Mouse (Mus musculus) hematopoietic stem cell, adult 5-6 weeks (primary cell): ENCODE measurements at regions not wholly inside any gene's neighbourhood (a gene's known extent, or its start where the extent isn't known, plus 50 kb on each side); places are given as distances from the start of the nearest gene placed in this dataset.

Experiments
- ATAC-seq, 2 experiments: fragments of 125-278 bp in 1 of 2; replicated peaks in 1 of 2; 2 replicates each; pipeline ENCODE4 v1.8.0; 2016 to 2017; ENCODE audit warnings: inconsistent platforms in 2 of 2, mild to moderate bottlenecking in 2 of 2, moderate number of reproducible peaks in 2 of 2, low read depth in 1 of 2, moderate TSS enrichment in 1 of 2; ENCODE audit not compliant: low FRiP score in 2 of 2, poor library complexity in 2 of 2, severe bottlenecking in 2 of 2, insufficient read depth in 1 of 2, low TSS enrichment in 1 of 2

DNA sequence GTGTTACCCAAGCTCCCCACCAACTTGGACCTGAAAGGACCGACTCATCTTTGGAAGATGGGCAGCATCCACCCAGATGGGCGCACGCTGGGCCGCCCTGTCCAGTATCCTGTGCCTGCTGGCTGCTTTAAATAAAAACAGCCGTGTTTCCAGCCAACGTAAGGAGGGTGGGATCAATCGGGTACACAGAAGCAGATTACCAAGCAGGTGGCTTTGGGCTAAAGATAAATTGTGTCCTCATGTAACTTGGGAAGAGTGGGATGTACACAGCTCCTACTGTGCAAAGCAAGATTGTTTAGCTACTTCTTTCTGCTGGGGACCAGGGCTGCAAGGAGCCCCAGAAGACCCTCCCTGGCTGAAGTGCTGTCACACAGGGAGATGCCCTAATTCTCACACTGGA is 310.6 kb upstream of the Dio3 start:
- ATAC-seq = no peak

DNA sequence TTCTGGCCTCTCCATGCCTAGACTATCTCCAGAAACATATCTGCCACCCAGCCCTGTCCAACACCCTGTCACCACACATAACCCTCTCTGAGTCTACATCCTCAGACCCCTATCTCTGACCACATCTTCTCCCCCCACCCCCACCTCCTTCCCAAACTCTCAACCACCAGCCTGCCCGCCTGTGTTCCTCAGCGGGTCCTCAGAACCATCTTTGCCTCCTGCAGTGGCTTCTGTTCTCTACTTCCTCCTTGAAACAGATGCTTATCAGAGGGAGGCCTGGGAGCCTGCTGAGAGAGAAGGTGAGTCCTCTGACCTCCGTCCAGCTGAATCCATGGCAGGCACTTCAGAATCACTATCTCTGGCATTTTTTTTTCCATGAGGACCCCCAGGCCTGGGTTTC is 307.4 kb upstream of the Dio3 start:
- ATAC-seq = peak; percentile 91 to 93

DNA sequence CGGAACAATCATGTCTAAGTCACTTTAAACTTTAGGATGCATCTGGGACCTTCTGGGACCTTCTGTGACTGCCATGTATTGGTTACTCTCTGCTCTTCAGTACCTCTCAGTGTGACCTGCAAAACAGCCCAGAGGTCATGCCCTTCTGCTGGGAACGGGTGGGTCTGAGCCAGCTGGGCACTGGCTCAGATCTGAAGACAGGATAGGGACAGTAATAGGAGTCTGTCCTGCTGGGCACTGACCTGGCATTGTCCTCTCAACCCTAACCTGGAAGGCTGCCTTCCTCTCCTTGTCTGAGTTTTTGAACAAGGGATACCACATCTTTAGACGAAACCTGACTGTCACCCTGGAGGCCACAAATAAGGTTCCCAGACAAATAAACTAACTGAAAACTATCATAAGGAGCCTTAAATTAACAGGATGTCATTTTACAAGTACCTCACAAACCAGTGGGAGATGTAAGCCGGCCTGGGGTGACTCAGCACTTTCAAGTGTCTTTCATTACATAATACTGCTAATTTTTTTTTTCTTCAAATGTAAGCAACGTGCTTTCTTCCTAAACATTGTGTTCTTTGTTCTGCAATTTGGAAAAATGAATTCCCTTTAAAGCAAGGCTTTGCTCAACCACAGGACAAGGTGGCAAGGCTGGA is 306.4 kb upstream of the Dio3 start:
- peak in 1 of 2 experiments; percentile 44; a peak in 3 of 4 replicates for ATAC-seq

DNA sequence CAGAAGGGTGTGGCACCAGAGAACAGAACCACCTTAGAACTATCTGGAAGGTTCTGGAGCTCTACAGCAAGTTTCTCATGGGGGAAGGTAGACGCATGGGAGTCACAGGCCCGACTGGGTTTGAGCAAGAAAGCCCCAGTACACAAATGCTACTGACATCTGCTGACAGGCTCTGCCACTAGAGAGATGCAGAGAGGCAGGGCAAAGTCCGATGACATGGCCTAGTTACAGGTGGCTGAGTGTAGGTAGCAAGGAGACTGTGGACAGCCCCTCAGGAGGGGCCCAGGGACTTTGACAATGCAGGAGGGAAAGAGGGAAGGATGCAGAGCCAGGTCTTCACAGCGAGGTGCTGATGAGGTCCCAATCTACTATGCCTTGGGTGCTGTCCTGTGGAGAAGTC is 305.3 kb upstream of the Dio3 start:
- ATAC-seq = no peak

DNA sequence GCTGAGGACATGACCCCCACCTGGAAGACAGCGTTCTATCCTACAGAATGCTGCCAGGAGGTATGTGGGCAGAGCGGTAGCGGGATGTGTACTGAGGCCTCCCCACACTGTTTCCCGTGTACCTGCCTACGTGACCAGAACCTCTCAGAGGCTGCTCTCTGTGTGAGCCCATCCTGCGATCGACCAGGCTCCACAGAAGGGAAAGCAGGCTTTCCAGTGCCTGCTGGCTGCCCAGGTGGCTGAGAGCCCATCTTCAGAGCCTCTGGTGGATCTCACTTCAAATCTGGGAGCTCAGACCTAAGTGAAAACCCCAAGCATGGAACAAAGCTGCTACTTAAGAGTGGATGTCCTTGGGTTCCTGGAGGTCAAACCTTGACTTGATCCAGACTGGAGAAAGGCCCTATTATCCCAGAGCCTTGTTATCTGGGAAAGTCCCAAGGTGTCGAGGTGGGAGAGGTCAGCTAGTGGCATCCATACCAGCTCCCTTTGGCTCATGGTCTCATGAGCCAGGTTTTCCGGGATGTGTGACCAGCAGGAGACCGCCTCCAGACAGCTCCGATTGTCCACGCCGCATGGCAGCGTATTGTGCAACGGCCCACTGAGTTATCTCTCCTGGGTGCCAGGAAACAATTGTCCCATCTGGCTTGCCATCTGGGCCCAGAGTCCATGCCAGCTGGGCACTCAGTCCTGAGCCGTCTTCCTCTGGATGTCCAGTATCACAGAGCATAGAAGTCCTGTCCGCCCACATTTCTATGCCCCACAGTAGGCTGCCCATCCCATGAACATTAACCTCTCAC is 303.5 kb upstream of the Dio3 start:
- ATAC-seq = no peak

DNA sequence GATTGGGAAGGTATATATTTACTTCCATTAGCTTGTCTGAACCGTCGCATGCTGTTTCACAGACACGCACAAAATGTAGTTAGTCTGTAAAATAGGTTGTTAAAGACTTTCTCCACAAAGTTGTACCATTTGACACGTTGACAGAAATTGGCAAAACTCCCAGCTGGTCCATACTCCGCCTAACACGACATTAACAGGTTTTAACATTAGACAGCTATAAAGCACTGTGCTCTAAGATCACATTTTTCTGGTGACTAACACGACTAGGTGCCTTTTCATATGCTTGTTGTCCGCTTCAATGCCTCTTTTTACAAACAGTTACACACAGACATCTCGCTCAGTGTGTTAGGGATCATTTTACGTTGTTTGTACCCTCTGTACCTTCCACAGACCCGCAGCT is 294.2 kb upstream of the Dio3 start:
- no peak for ATAC-seq

DNA sequence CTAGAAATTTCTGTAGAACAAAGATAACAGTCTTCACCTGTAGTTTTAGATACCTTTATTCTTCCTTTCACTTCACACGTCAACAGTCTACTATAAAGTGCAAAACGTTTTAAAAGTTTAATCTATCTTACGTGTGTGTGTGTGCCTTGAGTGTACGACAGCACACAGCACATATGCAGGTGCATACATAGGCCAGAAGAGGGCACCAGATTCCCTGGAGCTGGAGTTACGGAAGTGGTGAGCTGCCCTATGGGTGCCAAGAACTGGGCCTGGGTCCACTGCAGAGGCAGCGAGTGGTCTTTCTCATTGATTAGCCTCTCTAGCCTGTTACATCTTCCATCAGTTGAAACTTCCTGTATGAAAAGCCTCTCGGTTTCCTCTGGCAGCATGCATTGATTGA is 285.5 kb upstream of the Dio3 start:
- no peak for ATAC-seq

DNA sequence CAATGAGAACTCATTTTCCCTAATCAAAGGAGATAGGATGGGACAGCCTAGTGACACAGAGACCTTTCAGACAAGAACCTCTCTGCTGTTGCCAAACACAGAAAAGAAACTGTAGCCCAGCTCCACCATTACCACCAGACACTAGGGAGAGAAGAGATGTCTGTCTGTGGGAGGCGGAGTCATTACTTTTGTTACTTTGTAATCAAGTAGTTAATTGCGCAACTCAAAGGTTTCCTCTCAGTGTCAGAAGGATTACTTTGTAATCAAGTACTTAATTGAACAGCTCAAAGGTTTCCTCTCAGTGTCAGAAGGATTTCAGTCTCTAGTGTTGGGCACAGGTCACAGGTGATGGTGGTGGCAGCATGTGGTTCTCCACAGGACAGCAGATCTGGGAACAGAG is 276.2 kb upstream of the Dio3 start:
- no peak for ATAC-seq

DNA sequence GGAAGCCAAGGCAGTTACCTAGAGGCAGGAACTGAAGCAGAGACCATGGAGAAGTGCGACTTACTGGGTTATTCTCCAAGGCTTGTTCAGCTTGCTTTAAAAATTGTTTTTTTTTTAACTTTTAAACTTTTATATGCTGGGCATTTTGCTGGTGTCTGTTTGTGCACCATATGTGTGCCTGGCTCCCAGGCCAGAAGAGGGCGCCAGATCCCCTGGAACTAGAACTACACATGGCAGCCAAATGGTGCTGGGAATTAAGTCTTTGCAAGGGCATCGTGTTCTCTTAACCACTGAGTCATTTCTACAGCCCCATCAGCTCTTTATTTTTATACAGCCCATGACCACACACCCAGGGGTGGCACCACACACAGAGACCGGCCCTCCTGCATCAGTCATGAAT is 269.7 kb upstream of the Dio3 start:
- no peak for ATAC-seq

DNA sequence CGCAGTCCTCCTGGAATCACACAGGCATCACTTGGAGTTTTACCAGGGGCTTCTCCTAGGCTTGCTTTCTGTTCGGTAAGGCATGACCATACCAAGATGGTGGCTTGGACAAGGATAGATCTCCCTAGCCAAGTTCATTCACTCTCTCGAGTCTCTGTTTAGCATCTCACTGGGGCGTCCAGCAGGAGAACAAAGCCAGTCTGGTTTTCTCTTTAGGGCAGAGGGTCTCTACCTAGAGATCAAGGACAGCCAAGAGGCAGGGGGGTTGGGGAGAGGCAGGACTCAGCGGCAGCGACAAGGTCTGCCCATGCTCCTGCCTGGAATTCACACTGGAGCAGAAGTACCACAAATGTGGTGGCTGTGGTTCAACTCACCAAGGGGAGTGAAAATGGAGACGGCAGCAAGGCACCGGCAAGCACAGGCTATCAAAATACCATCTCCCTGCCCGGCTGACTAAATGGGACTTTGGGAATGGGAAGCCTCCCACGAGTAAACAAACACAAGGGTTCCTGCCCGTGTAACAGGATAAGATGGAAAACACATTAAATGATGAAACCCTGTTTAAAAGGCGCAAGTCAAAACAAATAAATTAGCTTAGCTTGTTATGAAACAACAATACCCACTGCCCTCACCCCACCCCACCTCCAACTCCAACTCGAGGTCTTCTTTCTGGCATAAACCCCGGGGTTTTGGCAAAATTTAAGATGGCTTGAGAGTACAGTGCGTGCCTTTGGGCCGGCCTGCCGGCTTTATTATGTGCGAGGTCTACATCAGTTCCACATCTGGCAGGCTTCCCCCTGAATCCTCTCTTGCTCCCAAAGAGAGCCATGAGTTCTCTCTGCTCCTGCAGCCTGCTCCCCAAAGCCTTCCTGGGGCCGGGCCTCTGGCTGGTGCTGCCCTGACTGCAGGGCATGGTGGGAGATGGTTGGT is 258.1 kb upstream of the Dio3 start:
- ATAC-seq = no peak

DNA sequence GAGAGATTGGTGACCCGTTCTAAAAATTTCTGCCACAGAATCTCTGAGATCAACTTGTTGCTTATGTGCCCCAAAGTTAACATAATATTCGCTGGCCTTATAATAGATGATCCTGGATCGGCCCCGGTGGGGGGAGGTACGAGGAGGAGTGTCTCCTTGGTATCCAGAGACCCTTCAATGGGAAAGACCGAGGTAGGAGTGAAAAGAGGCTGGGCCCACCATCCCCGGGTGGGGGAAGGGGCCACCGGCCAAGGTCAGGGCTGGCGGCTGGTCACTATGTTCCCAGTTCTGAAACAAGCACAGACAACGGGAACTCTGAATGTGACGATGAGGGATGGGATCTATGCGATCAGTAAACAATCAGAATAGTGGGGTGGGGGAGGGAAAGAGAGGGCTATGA is 257.2 kb upstream of the Dio3 start:
- no peak for ATAC-seq

DNA sequence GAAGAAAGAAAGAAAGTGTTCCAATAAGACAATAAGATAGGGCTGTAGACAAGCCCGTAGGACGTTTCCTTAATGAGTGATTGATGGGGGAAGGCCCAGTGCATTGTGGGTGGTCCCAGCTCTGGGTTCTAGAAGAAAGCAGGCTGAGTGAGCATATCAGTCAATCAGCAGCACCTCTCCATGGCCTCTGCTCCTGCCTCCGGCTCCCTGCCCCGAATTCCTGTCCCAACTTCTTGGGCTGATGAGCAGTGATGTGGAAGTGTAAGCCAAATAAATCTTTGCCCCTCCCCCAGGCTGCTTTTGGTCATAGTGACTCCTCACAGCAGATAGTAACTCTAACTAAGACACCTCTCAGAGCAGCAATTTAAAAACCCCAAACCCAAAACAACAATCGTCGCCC is 256.2 kb upstream of the Dio3 start:
- ATAC-seq = no peak

DNA sequence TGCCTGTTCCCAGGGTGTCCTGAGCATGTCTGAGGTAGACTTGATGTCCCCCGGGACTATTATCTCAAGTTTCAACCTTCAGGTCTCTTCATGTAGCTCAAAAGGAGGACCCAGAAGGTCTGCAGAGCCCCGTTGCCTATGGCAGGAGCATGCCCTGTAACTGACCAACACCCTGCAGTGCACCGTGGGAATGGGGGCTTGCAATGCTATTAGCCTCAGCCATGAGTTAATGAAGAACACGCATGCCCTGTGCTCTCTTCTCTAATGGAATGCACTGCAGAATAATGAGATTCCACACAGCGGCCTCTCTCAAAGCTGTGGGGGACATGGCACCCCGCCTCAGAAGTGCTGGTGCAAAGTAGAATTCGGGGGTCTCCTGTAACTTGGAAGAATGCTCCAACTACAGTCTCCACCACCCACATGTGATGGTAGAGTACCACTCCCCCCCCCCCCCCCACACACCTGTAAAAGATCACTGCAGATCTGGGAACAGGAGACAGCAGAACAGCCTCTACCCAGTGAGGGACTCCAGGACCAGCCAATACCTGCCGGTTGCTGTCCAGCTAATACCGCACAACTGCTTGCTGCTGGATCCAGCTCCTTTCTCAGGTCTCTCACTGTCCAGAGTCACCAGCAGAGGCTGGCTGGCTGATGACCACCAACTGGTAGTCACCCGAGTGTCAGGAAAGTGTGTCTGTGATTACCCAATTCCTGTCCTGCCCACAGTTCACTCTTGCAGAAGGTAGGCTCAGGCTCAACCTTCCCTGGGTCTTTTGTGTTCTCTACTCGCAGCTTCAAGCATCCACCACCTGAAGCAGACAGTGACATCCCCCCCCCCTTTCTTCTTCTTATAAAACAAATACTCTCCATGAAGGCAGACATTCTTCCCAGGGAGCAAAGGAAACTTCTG is 255.4 kb upstream of the Dio3 start:
- no peak for ATAC-seq

DNA sequence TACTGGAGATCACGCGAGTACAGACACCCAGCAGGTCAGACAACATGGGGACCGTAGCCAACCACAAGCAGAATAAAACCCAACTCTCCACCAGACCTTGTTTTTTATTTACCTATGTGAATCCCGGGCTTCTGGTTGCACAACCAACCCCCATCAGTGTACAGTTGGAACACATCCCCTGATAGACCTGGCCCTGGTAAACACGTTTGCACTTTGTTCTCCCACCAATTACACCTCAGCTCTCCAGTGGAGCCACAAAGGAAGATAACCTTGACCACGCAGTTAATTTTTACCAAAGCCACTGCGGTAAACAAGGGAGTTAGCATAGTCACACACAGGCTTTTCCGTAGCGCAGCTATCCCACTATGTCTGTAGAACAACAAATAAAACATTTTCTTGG is 254.6 kb upstream of the Dio3 start:
- ATAC-seq = no peak

DNA sequence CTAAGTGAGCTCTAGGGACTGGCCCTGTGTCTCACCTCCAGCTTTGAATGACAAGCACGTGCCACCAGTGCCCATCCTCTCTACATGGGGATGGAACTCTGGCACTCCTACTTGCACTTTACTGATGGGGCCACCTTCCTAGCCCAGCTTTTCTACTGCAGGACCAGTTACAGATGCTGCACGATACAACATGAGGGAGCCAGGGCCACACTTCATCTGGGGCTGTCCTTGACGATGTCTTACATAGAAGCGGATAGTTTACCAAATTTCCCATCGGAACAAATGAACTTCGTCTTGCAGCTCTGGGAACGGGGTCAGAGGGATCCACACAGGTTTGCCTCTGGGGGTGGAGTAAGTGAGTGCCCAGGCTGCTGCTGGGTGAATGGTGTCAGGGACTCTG is 253.7 kb upstream of the Dio3 start:
- ATAC-seq = no peak

DNA sequence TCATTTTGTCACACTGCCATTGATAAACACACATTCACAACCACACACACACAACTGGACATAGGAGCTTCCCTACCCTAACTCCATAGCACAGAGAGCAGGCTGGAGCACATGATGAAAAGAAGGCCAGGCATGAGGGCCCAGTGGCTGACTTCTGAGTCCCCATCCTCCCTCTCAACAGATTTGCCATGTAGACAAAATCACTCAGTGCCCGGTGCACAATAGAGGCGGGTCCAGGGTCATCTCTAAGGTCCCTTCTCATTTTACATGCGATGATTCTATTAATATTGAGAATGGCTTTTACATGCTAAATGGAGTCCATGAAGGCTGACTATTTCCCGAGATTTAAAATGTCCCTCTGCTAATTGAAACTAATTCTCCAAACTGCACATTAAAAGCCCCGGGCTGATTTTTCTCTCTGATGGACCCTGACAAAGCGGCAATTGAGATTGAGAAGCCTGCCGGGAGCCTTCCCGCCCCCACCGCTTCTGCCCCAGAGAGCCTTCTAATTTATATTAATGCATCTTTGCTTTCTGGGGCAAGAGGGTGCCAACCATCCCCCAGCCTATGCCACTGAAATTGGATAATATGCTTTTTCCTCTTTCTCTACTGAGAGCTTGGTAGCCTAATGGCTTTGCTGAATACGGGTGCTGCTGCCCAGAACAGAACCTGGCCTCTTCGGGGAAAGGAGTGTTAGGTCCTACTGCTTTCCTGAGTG is 252.7 kb upstream of the Dio3 start:
- no peak for ATAC-seq

DNA sequence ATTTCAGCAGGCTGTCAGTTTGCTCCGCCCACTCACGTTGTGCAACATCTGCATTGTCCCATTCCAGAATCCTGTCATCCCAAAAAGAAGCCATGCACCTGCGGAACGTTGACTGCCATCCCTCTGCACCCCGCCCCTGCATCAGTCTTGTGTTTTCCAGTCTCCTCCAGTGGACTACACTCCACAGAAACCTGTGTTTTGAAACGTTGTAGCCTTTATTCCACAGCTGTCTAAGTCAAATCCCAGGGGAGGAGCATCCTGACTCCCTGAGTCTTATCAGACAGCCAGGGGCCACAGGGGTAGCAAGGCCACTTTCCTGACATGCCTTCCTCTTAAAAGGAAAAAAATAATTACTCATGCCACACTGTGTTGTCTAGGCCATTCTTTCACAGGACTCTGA is 251.5 kb upstream of the Dio3 start:
- no peak for ATAC-seq
